Mouse (Mus musculus) hindbrain, embryonic 10.5 days (tissue): ENCODE measurements at regions not wholly inside any gene's neighbourhood (a gene's known extent, or its start where the extent isn't known, plus 50 kb on each side); places are given as distances from the start of the nearest gene placed in this dataset.
"Not testable (repeated sequence)": the region's sequence is repeated elsewhere in the genome, so short reads cannot be mapped to it uniquely, and the experiment has no call there.

Experiments used
- DNase-seq: peaks from one replicate; pipeline ENCODE4 v3.0.0-alpha.2; 2017; ENCODE audit warnings: low spot score
- H3K27ac ChIP-seq: fragments of 300-500 bp; sonication (generic); 2 replicates; pipeline ENCODE4 v1.5.1; 2016; ENCODE audit warnings: mild to moderate bottlenecking, moderate library complexity
- H3K27me3 ChIP-seq: fragments of 300-500 bp; sonication (generic); 2 replicates; pipeline ENCODE4 v1.6.1; 2016; ENCODE audit warnings: mild to moderate bottlenecking; ENCODE audit not compliant: poor library complexity, insufficient read depth, severe bottlenecking
- H3K36me3 ChIP-seq: fragments of 300-500 bp; sonication (generic); 2 replicates; pipeline ENCODE4 v1.6.1; 2016; ENCODE audit warnings: mild to moderate bottlenecking, moderate library complexity
- H3K4me1 ChIP-seq: fragments of 300-500 bp; sonication (generic); replicated peaks from 2 replicates; pipeline ENCODE4 v1.6.1; 2016; ENCODE audit warnings: mild to moderate bottlenecking
- H3K4me3 ChIP-seq: fragments of 300-500 bp; sonication (generic); 2 replicates; pipeline ENCODE4 v1.5.1; 2016; ENCODE audit warnings: mild to moderate bottlenecking, moderate library complexity
- H3K9me3 ChIP-seq: fragments of 300-500 bp; sonication (generic); 2 replicates; pipeline ENCODE4 v1.6.1; 2016; ENCODE audit warnings: mild to moderate bottlenecking, moderate library complexity
- WGBS: fragments of 180-500 bp; shearing (Covaris S2); methylation state at CpG from one replicate; pipeline ENCODE4 v1.1.7; 2016; 5-methylcytosine and 5-hydroxymethylcytosine counted together

GRCm38 (mm10) chr7:129754737-129755136 is 163.1 kb downstream of the Wdr11 start:
- 81% methylated on average over 5 of the region's 5 CpGs for WGBS
- H3K4me1 ChIP-seq = no peaks in the 10 kb centered on the region; the same call in 1 of the 2 replicates
- no peaks in the 10 kb centered on the region for H3K9me3 ChIP-seq
- H3K36me3 ChIP-seq = no peaks in the 10 kb centered on the region
- H3K4me3 ChIP-seq = no peak overlapping the region
- no peaks in the 10 kb centered on the region for H3K27me3 ChIP-seq
- H3K27ac ChIP-seq = no peak overlapping the region
- no peak for DNase-seq

- no peak overlapping the region for H3K27ac ChIP-seq
- 91% methylated on average over 6 of the region's 6 CpGs for WGBS
- DNase-seq = no peak
Observed at GRCm38 (mm10) chr7:129756138-129756537, 164.5 kb downstream of the Wdr11 start.

DNA sequence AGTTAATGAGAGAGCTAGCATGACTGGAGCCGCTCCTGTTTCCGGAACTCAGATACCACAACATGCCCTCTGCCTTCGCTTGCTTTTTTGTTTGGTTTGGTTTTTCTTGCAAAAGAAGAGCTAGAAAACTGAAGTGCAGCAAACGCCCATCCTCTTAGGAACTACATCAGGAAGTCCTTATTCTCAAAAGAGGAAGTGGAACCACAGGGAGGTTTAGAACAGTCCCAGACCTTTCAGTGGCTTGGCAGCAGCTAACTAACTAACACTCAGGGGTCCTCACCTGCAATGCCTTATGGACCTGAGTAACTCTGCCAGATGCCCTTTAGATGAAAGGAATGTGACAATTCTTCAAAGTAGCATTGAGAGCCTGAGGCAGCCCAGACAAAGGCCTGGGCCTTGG is 168.2 kb downstream of the Wdr11 start:
- no peaks in the 10 kb centered on the region for H3K27me3 ChIP-seq
- no peak for DNase-seq
- no peak overlapping the region for H3K4me3 ChIP-seq
- H3K4me1 ChIP-seq = peaks cover 22% of the 10 kb centered on the region
- 85% methylated on average over 4 of the region's 4 CpGs for WGBS
- no peak overlapping the region for H3K27ac ChIP-seq
- no peaks in the 10 kb centered on the region for H3K36me3 ChIP-seq
- H3K9me3 ChIP-seq = no peaks in the 10 kb centered on the region

More at GRCm38 (mm10) chr7:129756138-129756537, 164.5 kb downstream of the Wdr11 start:
- Histone ChIP-seq H3K36me3 (no peaks in the 10 kb centered on the region), H3K4me1 (peaks cover 3% of the 10 kb centered on the region), H3K27me3 (no peaks in the 10 kb centered on the region), H3K9me3 (no peaks in the 10 kb centered on the region), H3K4me3 (no peak overlapping the region)

DNA sequence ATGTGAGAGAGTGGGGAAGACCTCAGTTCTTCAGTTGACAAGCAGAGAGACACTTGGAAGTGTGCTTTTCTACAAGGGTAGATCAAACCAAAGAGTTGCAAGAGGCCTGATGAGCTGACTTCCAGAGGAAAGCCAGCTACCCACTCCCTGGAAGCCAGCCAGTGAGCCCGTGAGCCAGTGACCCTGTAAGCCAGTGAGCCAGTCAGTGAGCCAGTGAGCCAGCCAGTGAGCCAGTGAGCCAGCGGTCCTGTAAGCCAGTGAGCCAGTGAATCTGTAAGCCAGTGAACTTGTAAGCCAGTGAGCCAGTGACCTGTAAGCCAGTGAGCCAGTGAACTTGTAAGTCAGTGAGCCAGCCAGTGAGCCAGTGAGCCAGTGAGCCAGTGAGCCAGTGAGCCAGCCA is 168.7 kb downstream of the Wdr11 start:
- no peaks in the 10 kb centered on the region for H3K36me3 ChIP-seq
- 97% methylated on average over 2 of the region's 2 CpGs for WGBS
- H3K4me3 ChIP-seq = no peak overlapping the region
- peaks cover 22% of the 10 kb centered on the region for H3K4me1 ChIP-seq
- DNase-seq = no peak
- 0 out of 2 replicates have a peak overlapping the region, but pooled peaks have one; percentile 6 for H3K27ac ChIP-seq
- no peaks in the 10 kb centered on the region for H3K9me3 ChIP-seq
- H3K27me3 ChIP-seq = no peaks in the 10 kb centered on the region

DNA sequence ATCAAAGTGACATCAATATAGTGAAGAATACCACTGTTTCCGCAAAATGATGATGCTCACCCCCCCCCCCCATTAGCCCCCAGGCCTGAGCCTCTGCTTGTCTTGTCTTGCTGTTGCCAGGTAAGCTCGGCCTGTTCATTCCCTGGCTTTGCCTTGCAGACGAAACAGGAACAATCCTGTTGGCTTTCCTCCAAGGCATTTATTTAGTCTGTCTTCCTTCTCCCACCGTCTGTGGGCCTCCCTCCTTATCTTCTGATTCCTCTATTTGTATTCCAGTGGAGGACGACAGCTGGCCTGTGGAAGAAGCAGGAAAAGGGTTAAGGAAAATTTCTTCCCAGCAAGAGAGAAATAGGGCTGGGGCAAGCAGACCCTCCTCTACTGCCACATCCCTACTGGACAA is 172.1 kb downstream of the Wdr11 start:
- H3K4me3 ChIP-seq = no peak overlapping the region
- H3K36me3 ChIP-seq = no peaks in the 10 kb centered on the region
- no peaks in the 10 kb centered on the region for H3K9me3 ChIP-seq
- H3K27ac ChIP-seq = peak overlapping the region; percentile 45; the same call in 1 of the 2 replicates
- no peak for DNase-seq
- 47% methylated on average over 5 of the region's 5 CpGs for WGBS
- H3K27me3 ChIP-seq = no peaks in the 10 kb centered on the region
- peaks cover 38% of the 10 kb centered on the region for H3K4me1 ChIP-seq

DNA sequence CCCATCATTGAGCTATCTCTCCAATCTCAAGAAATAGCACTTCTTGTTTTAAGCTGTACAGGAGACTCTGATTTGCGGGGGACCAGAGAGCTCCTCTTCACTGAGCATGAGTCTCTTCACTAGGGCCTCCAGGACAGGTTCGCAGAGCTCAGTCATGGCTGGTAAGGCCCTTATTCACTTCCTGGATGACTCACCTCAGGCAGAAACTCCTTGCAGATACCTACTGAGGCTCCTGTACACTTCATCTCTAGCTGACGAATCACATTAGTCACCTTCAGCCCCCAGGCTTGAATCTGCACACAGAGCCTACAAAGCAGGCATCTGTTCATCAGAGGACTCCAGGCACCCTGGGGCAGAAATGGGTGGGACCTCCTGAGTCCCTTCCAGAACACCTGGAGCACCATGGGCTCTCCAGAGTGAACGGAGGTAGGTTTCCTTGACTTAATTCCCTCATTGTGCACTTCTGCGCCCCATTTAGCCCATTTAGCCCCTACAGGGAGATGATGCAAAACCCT is 172.8 kb downstream of the Wdr11 start:
- Histone ChIP-seq H3K27me3 (0 out of 2 replicates have a peak, but pooled peaks cover 2% of the 10 kb centered on the region), H3K9me3 (no peaks in the 10 kb centered on the region), H3K36me3 (no peaks in the 10 kb centered on the region), H3K4me1 (peaks cover 38% of the 10 kb centered on the region), H3K4me3 (no peak overlapping the region), H3K27ac (0 out of 2 replicates have a peak overlapping the region, but pooled peaks have one; percentile 45)
- 88% methylated on average over 5 of the region's 5 CpGs for WGBS
- DNase-seq = no peak

- no peaks in the 10 kb centered on the region for H3K9me3 ChIP-seq
- no peak overlapping the region for H3K27ac ChIP-seq
- no peaks in the 10 kb centered on the region for H3K36me3 ChIP-seq
- WGBS = 95% methylated on average over 7 of the region's 7 CpGs
- peaks cover 35% of the 10 kb centered on the region for H3K4me1 ChIP-seq
- DNase-seq = no peak
- H3K4me3 ChIP-seq = no peak overlapping the region
- peaks cover 7% of the 10 kb centered on the region for H3K27me3 ChIP-seq
Observed at GRCm38 (mm10) chr7:129765681-129766080, 174.0 kb downstream of the Wdr11 start.

DNA sequence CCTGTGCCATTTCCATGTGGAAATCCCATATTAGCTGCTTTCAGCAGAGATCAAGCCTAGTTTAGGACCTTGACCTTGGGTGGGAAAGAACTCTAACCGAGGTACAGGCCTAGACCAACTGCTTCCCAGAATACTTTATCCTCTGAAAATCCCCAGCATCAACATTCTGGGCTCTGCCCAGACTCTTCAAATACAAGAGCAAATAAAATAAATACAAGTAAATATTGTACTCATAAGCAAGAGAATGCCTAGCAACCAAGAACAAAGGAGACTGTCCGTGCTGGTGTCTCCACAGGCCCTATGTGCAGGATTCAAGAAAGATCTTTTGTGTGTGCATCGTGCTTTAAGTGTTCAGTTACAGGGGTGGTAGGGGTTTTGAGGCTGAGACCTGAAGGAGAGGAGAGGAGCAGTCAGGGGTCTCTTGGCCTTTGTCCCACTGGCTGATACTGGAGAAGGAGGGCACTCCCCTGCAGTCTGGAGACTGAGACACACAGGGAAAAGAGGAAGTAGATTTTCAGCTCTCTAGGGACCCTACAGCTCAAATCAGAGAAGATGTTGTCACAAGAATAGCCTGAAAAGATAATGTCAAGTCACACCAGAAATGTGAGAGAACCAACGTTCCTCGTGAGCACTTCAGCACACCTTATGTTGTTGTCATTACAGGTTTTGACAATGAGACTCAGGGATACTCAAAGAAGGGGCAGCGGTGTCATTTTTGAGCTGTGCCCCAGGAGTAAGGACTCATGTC is 174.6 kb downstream of the Wdr11 start:
- WGBS = 69% methylated on average over 6 of the region's 6 CpGs
- Histone ChIP-seq H3K27me3 (peaks cover 13% of the 10 kb centered on the region), H3K4me1 (peaks cover 35% of the 10 kb centered on the region), H3K36me3 (no peaks in the 10 kb centered on the region), H3K4me3 (no peak overlapping the region), H3K27ac (peak overlapping the region; percentile 17; the same call in 1 of the 2 replicates), H3K9me3 (no peaks in the 10 kb centered on the region)
- DNase-seq = no peak

- 82% methylated on average over 1 of the region's 1 CpGs for WGBS
- H3K4me1 ChIP-seq = peaks cover 29% of the 10 kb centered on the region
- H3K27ac ChIP-seq, H3K9me3 ChIP-seq, DNase-seq, H3K4me3 ChIP-seq, H3K36me3 ChIP-seq: not testable (repeated sequence)
- H3K27me3 ChIP-seq = peaks cover 47% of the 10 kb centered on the region
Observed at GRCm38 (mm10) chr7:129769673-129770072, 178.0 kb downstream of the Wdr11 start.

DNA sequence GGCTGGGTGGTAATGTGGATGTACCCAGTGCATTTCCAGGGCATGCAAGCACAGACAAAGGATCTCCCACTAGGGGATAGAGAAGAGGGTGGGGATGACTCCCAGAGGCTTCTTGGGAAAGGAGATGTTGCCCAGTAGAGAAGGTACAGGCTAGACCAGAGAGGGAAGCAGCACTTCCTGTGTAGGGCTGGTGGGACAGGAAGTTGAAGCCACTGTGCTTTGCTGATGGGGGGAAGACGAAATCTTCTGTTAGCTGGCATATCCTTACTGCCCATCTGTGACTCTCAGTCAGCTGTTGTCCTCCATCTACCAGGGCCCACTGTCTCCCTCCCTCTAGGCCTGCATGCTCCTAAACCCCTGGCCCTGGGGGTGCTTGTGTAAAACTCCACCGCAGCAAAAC is 180.2 kb downstream of the Wdr11 start:
- H3K27me3 ChIP-seq = peaks cover 68% of the 10 kb centered on the region
- H3K4me1 ChIP-seq = peaks cover 33% of the 10 kb centered on the region
- H3K4me3 ChIP-seq = no peak overlapping the region
- WGBS = 90% methylated on average over 2 of the region's 2 CpGs
- H3K9me3 ChIP-seq = no peaks in the 10 kb centered on the region
- no peak for DNase-seq
- no peak overlapping the region for H3K27ac ChIP-seq
- no peaks in the 10 kb centered on the region for H3K36me3 ChIP-seq

- 77% methylated on average over 11 of the region's 11 CpGs for WGBS
- H3K4me3 ChIP-seq = no peak overlapping the region
- H3K9me3 ChIP-seq = no peaks in the 10 kb centered on the region
- DNase-seq = no peak
- H3K4me1 ChIP-seq = peaks cover 25% of the 10 kb centered on the region
- H3K27me3 ChIP-seq = peaks cover 77% of the 10 kb centered on the region
- H3K27ac ChIP-seq = no peak overlapping the region
- no peaks in the 10 kb centered on the region for H3K36me3 ChIP-seq
Observed at GRCm38 (mm10) chr7:129772540-129773331, 181.1 kb downstream of the Wdr11 start.

DNA sequence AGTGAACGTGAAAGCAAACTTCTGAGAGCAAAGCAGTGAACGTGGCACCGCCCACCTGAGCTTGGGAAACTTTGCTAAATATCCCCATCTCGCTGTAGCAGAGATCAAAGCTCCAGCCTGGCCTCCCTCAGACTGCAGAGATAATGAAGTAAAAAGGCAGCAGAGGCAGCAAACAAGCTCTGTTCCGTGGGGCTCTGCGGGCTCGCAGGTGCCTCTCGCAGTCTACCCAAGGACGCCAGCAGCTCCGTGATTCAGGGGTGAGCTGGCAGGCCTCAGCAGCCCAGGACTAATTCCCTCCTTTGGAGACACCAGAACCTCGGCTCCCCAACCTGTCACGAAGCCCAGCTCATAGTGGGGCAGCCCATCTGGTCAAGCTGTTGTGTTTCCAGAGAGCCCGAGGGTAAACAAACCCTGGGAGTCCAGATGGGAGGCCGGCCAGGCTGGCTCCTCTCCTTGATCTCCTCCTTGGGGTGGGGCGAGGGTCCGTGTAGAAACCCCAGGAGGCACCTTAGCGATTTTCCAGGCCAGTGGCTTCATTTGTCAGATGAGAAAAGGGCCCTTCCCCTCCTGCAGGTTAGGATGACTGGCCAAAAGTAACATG is 182.7 kb downstream of the Wdr11 start:
- peak; percentile 55 for DNase-seq
- Histone ChIP-seq H3K27me3 (peaks cover 91% of the 10 kb centered on the region), H3K4me3 (peak overlapping the region; percentile 36), H3K36me3 (no peaks in the 10 kb centered on the region), H3K9me3 (no peaks in the 10 kb centered on the region), H3K27ac (peak overlapping the region; percentile 69), H3K4me1 (peaks cover 39% of the 10 kb centered on the region)
- WGBS = 3% methylated on average over 17 of the region's 17 CpGs
